Mouse (Mus musculus): ENCODE data around the gene Id3. TPM values are rescaled to one million over a fixed set of nuclear protein-coding genes. Genes with fewer than 3 reads are reported as not detected.
A peak's percentile ranks its signal among the peaks of the same experiment; 100 is the strongest.

Gene Id3
- total and polyA plus RNA-seq, 3 experiments, result 18.3 to 116 (median 85.5) TPM

- dilution Hi-C loops (cut with MboI; ENCODE audit: extremely low pct_ligation_motif_present, extremely low pct_unique_long_range_greater_than_20kb, low sequenced_read_pairs), result no loop called here
- in situ Hi-C loops (cut with MboI; ENCODE audit: low pct_ligation_motif_present, low pct_unique_long_range_greater_than_20kb, low sequenced_read_pairs), result no loop called here
- DNase-seq (ENCODE audit: extremely low read depth), result peak; percentile 99
- peak overlapping the region; percentile 65 to 71 (median 70) for H3K4me3 ChIP-seq (replicated peaks in 1 of 3; ENCODE audit: low read depth in 2 of 3, low read length in 2 of 3, poor library complexity in 1 of 3)
- H3K4me1 ChIP-seq (ENCODE audit: control insufficient read depth in 1 of 2, insufficient read depth in 2 of 2), result peaks cover 26 to 70% of the 10 kb centered on the region in 2 experiments
- H3K27ac ChIP-seq (ENCODE audit: insufficient read depth, low read depth), result peak overlapping the region; percentile 91
- H3K27me3 ChIP-seq (replicated peaks), result no peaks in the 10 kb centered on the region
- H3K4me2 ChIP-seq (ENCODE audit: insufficient read depth, low read depth, poor library complexity, severe bottlenecking), result peak overlapping the region; percentile 95
- peaks cover 13% of the 10 kb centered on the region in 2 experiments for H3K36me3 ChIP-seq (replicated peaks in 1 of 2; ENCODE audit: control insufficient read depth in 1 of 2, insufficient read depth in 1 of 2, low read length in 1 of 2)
- H3K79me2 ChIP-seq (replicated peaks; ENCODE audit: control insufficient read depth, extremely low read depth, insufficient read depth, poor library complexity, severe bottlenecking), result peaks cover 13% of the 10 kb centered on the region
- no peaks in the 10 kb centered on the region for H3K9me3 ChIP-seq (replicated peaks; ENCODE audit: low read length)
- TF ChIP-seq GABPA (IDR thresholded peaks at IDR 0.05; ENCODE audit: insufficient replicate concordance, low read depth, low read length) (no peak), KAT2A (IDR thresholded peaks at IDR 0.05; ENCODE audit: insufficient replicate concordance, low read length) (0 out of 2 replicates have a peak, but pooled peaks have one; percentile 41), HCFC1 (IDR thresholded peaks at IDR 0.05; ENCODE audit: low read depth, low read length) (peak; percentile 59), NRF1 (IDR thresholded peaks at IDR 0.05; ENCODE audit: low read depth, low read length) (peak; percentile 45; the same call in 1 of the 2 replicates), TBP (conservative IDR thresholded peaks at IDR 0.05; ENCODE audit: low read depth, low read length) (peak; percentile 88), ELF1 (IDR thresholded peaks at IDR 0.05; ENCODE audit: low read depth, low read length) (peak; percentile 80), POLR2AphosphoS2 (IDR thresholded peaks at IDR 0.05; ENCODE audit: low read depth, low read length) (peak; percentile 73; the same call in 1 of the 2 replicates), IRF4 (IDR thresholded peaks at IDR 0.05; ENCODE audit: low read depth, low read length) (no peak), POLR2A (IDR thresholded peaks at IDR 0.05; ENCODE audit: low read depth, low read length) (peak; percentile 79), TCF12 (IDR thresholded peaks at IDR 0.05; ENCODE audit: low read depth, low read length) (peak; percentile 57; the same call in 1 of the 2 replicates), NELFE (IDR thresholded peaks at IDR 0.05; ENCODE audit: low read depth, low read length) (peak; percentile 57; the same call in 1 of the 2 replicates), EP300 (IDR thresholded peaks at IDR 0.05; ENCODE audit: low read length) (no peak; the same call in 1 of the 2 replicates), ZMIZ1 (IDR thresholded peaks at IDR 0.05; ENCODE audit: low read depth, low read length) (peak; percentile 76), MAZ (IDR thresholded peaks at IDR 0.05; ENCODE audit: low read depth, low read length) (peak; percentile 40), MXI1 (IDR thresholded peaks at IDR 0.05; ENCODE audit: low read depth, low read length) (peak; percentile 79), USF1 (IDR thresholded peaks at IDR 0.05; ENCODE audit: low read depth, low read length) (no peak), BHLHE40 (IDR thresholded peaks at IDR 0.05; ENCODE audit: low read depth, low read length) (peak; percentile 50; the same call in 1 of the 2 replicates), SIN3A (IDR thresholded peaks at IDR 0.05; ENCODE audit: low read length) (peak; percentile 93), ETS1 (conservative IDR thresholded peaks at IDR 0.05; ENCODE audit: low read depth, low read length) (peak; percentile 44), CHD2 (IDR thresholded peaks at IDR 0.05; ENCODE audit: low read length) (peak; percentile 78), JUND (conservative IDR thresholded peaks at IDR 0.05; ENCODE audit: low read depth, low read length) (no peak)
- H3K9ac ChIP-seq (ENCODE audit: insufficient read depth, low read depth), result peak overlapping the region; percentile 94
Observed at GRCm38 (mm10) chr4:136180408-136181330, 37.4 kb downstream of the Id3 start.

Data from CH12.LX (cell line).